Mouse (Mus musculus): ENCODE measurements at regions not wholly inside any gene's neighbourhood (a gene's known extent, or its start where the extent isn't known, plus 50 kb on each side); places are given as distances from the start of the nearest gene placed in this dataset.

DNA sequence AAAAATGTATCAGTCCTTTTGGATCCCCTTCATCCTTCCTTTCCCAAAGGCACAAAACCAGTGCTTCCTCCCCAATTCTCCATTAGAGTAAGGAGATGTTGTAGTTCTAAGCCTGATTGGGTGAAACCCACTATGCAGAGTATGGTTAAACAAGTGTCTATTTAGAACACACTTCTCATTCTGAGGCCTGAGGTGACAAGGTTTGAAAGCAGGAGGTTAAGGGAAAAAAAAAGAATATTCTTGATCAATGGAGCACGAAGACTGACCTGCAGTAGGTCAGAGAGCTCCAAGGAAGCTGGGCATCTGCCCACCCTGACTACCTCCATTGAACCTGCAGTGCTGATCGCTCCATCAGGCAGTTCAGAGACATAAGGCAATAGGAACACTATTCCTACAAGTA lies 58.5 kb upstream of the Abcd3 start:
- no peak for TF ChIP-seq CTCF (IDR thresholded peaks at IDR 0.05; ENCODE audit: low read depth)
- TF ChIP-seq EP300 (IDR thresholded peaks at IDR 0.05; ENCODE audit: low read depth) = no peak

Measured in liver, postnatal 0 days (tissue).